Mouse (Mus musculus): ENCODE measurements around the gene Islr2.
"Not testable (repeated sequence)": the region's sequence is repeated elsewhere in the genome, so short reads cannot be mapped to it uniquely, and the experiment has no call there.

Islr2 gene

GRCm38 (mm10) chr9:58203516-58204447 is at the start of gene Islr2, which contains the start of gene Islr:
Islr2 (minus strand) TSS chr9:58204319.
Islr (minus strand) TSS chr9:58204306.
- DNase-seq (ENCODE audit: low read depth, low spot score), result peak; percentile 96

DNA sequence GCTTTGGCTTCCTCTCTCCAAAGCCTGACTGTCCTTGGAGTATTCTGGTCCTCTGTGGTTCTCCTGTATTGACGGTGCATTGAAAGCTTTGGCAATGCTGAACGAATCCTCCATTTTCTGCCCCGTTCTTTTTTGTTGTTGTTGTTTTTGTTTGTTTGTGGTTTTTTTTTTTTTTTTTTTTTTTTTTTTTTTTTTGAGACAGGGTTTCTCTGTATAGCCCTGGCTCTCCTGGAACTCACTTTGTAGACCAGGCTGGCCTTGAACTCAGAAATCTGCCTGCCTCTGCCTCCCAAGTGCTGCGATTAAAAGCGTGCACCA is 49.6 kb upstream of the Islr2 start:
- not testable (repeated sequence) for DNase-seq (ENCODE audit: low read depth, low spot score)

GRCm38 (mm10) chr9:58253033-58253804 is 49.1 kb upstream of the Islr2 start, which contains the start of gene Stoml1:
Stoml1 (plus strand) TSS chr9:58253164.
- DNase-seq (ENCODE audit: low read depth, low spot score), result peak; percentile 99

DNA sequence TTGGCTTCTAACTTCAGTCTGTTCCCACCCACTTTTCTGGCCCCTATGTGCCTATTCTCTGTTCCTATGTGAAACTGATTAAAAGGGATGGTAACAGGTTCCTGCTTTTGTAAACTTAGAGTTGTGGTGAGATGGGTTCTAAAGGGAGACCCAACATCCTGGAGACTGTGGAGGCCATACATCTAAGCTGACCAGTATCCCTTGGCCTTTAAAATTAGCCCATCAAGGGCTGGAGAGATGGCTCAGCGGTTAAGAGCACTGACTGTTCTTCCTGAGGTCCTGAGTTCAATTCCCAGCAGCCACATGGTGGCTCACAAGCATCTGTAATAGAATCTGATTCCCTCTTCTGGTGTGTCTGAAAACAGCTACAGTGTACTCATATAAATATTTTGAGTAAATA is 46.6 kb upstream of the Islr2 start:
- not testable (repeated sequence) for DNase-seq (ENCODE audit: low read depth, low spot score)

DNA sequence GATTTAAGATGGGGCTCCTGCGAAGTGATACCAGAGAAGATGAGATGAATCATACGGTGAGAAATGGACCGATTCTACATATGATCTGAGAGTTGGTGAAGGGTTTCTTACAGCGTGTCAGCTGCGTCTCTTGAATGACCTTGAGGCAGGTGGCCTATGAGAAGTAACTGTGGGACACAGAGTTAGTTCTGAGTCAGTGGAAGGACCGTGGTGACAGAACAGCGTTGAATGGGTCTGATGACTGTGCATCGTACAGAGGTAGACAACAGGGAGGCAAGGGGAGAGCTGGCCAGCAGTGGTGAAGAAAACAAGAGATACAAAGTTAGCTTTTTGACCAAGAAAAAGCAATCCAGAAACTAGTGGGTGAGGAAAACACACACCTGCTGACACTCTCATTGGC is 46.2 kb upstream of the Islr2 start:
- no peak for DNase-seq (ENCODE audit: low read depth, low spot score)

- peak; percentile 99 for DNase-seq (ENCODE audit: low read depth, low spot score)
Observed at GRCm38 (mm10) chr9:58249592-58250192, 45.6 kb upstream of the Islr2 start, which contains the start of gene Pml. Pml (minus strand) TSS chr9:58249786.

DNA sequence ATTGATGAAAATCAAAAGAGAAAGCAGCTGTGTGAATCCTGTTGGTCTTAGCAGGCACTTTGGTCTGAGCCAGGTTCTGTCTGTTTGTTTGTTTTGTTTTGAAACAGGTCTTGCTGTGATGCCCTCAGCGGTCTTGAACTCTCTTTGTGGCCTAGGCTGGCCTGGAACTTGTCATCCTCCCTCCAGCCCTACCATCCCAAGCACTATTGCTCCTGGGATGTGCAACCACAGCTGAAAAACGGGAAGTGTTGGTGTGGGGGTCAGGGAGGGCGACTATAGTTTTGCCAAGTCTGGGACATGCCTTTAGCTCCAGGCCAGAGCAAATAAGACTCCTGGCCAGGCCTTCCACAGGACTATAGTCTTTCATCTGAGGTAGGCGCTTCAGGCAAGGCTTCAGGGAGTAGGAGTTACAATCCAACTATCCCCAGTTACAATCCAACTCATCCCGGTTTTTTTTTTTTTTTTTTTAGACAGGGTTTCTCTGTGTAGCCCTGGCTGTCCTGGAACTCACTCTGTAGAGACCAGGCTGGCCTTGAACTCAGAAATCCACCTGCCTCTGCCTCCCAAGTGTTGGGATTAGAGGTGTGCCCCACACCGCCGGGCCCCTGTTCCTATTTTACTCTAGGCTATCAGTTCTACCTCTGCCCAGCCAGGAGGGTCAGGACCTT is 44.8 kb upstream of the Islr2 start:
- DNase-seq (ENCODE audit: low read depth, low spot score), result peak; percentile 37

- DNase-seq (ENCODE audit: low read depth, low spot score), result peak; percentile 91
Observed at GRCm38 (mm10) chr9:58247064-58247759, 43.1 kb upstream of the Islr2 start.

DNA sequence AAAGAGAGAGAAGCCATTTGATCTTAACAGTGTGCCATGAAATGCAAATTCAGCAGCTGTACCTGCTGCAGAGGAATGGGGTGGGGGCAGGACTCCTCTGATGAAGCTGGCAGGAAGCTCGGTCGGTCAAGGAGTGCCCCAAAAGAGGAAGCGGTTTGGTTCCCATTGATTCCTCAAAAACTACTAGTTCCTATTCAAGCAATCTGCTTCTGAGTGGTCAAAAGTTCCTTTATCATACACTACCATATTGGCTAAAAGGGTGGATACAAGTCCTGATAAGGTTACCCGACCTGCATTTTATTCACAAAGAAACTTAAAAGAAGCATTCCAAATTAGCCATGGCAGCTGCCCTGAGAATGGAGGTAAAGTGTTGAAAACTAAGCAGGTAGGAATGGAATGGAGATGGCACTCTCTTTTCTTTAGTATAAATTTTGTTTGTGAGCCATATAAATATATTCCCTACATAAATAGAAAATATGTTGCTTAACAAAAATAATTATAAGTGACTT is 42.0 kb upstream of the Islr2 start:
- DNase-seq (ENCODE audit: low read depth, low spot score), result peak; percentile 69

DNA sequence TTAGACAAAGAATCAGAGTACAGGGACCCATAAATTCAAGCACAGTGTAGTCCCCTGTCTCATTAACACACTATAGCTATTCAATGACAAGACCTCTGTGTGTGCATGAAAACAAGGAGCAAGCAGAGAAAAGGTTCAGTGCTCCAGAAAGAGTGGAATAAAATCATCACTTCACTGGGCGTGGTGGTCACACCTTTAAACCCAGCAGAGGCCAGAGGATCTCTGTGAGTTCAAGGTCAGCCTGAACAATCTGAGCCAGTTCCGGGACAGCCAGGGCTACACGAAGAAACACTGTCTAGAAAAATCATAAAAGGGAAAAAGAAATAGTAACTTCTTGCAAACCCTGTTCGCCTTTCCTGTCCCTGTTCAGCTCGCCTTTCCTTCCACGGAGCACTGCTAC is 39.6 kb upstream of the Islr2 start:
- peak; percentile 75 for DNase-seq (ENCODE audit: low read depth, low spot score)

GRCm38 (mm10) chr9:58242696-58243095 is 38.6 kb upstream of the Islr2 start:
- DNase-seq (ENCODE audit: low read depth, low spot score), result no peak

DNA sequence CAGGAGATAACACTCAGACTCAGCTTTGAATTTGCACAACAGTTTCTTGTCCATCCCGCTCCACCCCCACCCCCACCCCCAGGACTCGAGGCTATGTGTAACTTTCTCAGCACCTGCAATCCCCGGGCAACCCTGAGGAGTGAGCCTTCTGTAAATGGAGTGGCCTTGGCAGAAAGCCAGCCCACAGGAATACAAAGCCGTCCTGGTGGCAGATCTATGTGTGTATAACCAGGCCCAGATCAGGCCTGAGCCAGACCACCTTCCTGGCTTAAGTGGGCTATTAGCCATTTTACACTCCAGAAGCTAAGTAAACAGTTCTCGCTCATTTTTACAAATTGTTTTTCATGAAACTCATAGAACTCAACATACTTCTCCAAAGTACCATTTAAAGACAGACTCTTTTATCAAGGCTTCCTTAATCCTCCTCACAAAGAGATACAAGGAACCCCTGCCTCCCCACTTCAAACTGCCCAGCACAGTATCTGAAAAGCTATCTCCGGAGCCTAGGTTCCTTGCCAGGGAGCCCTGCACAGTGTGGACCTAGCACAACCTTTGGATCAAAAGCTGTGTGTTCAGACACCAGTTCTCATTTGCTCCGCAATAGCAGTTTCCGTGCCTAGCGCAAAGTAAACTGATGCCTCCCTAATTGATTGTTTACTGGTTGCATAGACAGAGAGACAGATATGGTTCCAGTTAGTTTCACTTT is 37.8 kb upstream of the Islr2 start:
- DNase-seq (ENCODE audit: low read depth, low spot score), result peak; percentile 93

GRCm38 (mm10) chr9:58234502-58235015 is 30.4 kb upstream of the Islr2 start:
- DNase-seq (ENCODE audit: low read depth, low spot score), result peak; percentile 72

DNA sequence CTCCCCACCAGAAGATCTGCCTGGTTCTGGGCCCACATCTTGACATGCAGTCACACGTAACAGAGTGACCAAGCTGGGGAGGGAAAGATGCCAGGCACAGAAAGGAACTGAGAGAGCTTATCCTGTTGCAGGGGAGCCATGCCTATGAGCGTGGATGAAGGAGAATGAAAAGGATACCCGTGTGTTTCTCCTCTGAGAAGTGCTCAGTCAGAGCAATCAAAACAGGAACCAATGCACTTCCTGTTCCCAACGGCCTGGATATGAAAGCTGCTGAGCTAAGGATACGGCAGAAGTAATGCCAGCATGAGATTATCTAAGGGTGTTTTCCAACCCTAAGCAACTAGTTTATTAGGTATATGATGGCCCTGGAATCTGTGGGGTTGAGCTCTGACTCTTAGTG is 28.3 kb upstream of the Islr2 start:
- no peak for DNase-seq (ENCODE audit: low read depth, low spot score)

DNA sequence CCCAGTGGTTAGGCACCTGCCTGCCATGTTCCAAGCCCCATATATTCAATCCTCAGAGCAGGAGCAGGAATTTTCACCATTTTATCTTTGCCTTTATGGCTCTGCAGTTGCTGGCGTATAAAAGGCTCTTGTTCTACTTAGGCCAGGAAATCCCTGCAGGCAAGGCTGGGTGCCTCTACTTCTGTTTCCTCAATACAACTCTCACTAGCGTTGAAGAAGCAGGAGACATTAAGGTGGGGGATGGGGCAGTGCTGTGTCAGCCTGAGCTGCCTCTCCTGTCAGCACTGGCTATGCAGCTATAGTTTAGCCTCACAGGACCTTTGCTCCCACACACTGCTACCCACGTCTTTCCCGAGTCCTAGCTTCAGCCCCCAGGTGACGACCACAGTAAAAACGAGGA is 27.6 kb upstream of the Islr2 start:
- no peak for DNase-seq (ENCODE audit: low read depth, low spot score)

- DNase-seq (ENCODE audit: low read depth, low spot score), result no peak
Observed at GRCm38 (mm10) chr9:58228777-58229466, 24.8 kb upstream of the Islr2 start.

GRCm38 (mm10) chr9:58225915-58226913 is 22.1 kb upstream of the Islr2 start:
- peak; percentile 82 for DNase-seq (ENCODE audit: low read depth, low spot score)

- no peak for DNase-seq (ENCODE audit: low read depth, low spot score)
Observed at GRCm38 (mm10) chr9:58224356-58224755, 20.2 kb upstream of the Islr2 start.

Data from R1 (cell line).